Mouse (Mus musculus): ENCODE measurements around the gene S100a1.

Gene S100a1

GRCm38 (mm10) chr3:90465686-90466310, 48.4 kb downstream of the S100a1 start, which contains the start of gene Npr1:
Gene Npr1, minus strand, starts transcription at chr3:90465866.
- peak; percentile 31 for DNase-seq (ENCODE audit: low spot score in 2 of 2)

GRCm38 (mm10) chr3:90465081-90465685, 49.0 kb downstream of the S100a1 start:
- peak; percentile 15 to 49 for DNase-seq (ENCODE audit: low spot score in 2 of 2)

- DNase-seq (ENCODE audit: low spot score in 2 of 2), result peak in 1 of 2 experiments; percentile 25
These were observed 49.6 kb downstream of the S100a1 start for GRCm38 (mm10) chr3:90464552-90465080.

GRCm38 (mm10) chr3:90462579-90462978, 51.6 kb downstream of the S100a1 start:
- DNase-seq (ENCODE audit: low spot score in 2 of 2), result no peak

- DNase-seq (ENCODE audit: low spot score in 2 of 2), result no peak
These were observed 52.3 kb downstream of the S100a1 start for GRCm38 (mm10) chr3:90461935-90462334.

All from urinary bladder, adult 18-20 months (tissue).